Mouse (Mus musculus): ENCODE measurements around the gene St8sia2. TPM values are rescaled to one million over a fixed set of nuclear protein-coding genes. Genes with fewer than 3 reads are reported as not detected.
A peak's percentile ranks its signal among the peaks of the same experiment; 100 is the strongest.

Gene St8sia2
- polyA plus RNA-seq, 2 experiments = 0.03 to 0.04 TPM

GRCm38 (mm10) chr7:73965164-73965563, 48.3 kb downstream of the St8sia2 start:
- ATAC-seq (ENCODE audit: insufficient read depth) = no peak
- 75% methylated on average over 3 of the region's 3 CpGs for WGBS (ENCODE audit: insufficient replicate concordance)
- no peaks in the 10 kb centered on the region for H3K36me3 ChIP-seq (replicated peaks; ENCODE audit: control insufficient read depth, insufficient read depth, low read depth)

DNA sequence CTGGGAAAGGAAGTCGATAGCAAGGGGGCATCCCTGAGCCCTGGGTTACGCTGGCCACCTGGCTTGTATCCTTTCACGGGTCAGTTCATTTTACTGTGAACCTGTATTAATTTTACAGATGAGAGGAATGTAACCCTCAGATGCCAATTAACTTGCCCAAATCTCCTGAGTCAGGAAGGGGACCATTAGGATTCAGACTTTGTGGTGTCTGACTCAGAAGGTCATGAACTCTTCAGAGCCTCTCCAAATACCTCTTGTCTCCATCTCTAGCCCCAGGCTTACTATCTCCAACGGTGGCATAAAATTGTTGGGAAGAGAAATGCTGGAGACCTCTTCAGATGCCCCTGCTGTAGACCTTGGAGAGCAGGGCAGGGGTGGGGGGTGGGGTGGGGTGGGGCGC, 51.1 kb downstream of the St8sia2 start:
- H3K4me2 ChIP-seq (ENCODE audit: low read depth) = no peak overlapping the region
- H3K36me3 ChIP-seq (replicated peaks; ENCODE audit: control insufficient read depth, insufficient read depth, low read depth) = no peaks in the 10 kb centered on the region
- DNase-seq (ENCODE audit: low read depth in 3 of 3, low spot score in 3 of 3) (no peak), ATAC-seq (ENCODE audit: insufficient read depth) (no peak)
- no peak overlapping the region for H3K9ac ChIP-seq (replicated peaks)
- H3K9me3 ChIP-seq (ENCODE audit: control insufficient read depth, low read length) = no peaks in the 10 kb centered on the region
- H3K27ac ChIP-seq = no peak overlapping the region
- H3K4me1 ChIP-seq (replicated peaks; ENCODE audit: control insufficient read depth in 2 of 2, insufficient read depth in 2 of 2, low read length in 1 of 2) = no peaks in the 10 kb centered on the region
- 64% methylated on average over 5 of the region's 5 CpGs for WGBS (ENCODE audit: insufficient replicate concordance)
- TF ChIP-seq CTCF (IDR thresholded peaks at IDR 0.05; ENCODE audit: low read depth) (no peak), EP300 (IDR thresholded peaks at IDR 0.05; ENCODE audit: low read depth) (no peak)
- H3K4me3 ChIP-seq (ENCODE audit: insufficient read depth in 1 of 2, low read depth in 2 of 2, low read length in 2 of 2) = no peak overlapping the region
- H3K27me3 ChIP-seq (ENCODE audit: control insufficient read depth, insufficient read depth, low read length) = no peaks in the 10 kb centered on the region

More at GRCm38 (mm10) chr7:73965164-73965563, 48.3 kb downstream of the St8sia2 start:
- Histone ChIP-seq H3K4me3 (ENCODE audit: insufficient read depth in 1 of 2, low read depth in 2 of 2, low read length in 2 of 2) (no peak overlapping the region), H3K4me1 (replicated peaks; ENCODE audit: control insufficient read depth in 2 of 2, insufficient read depth in 2 of 2, low read length in 1 of 2) (no peaks in the 10 kb centered on the region), H3K9ac (replicated peaks) (no peak overlapping the region), H3K9me3 (ENCODE audit: control insufficient read depth, low read length) (no peaks in the 10 kb centered on the region), H3K27ac (no peak overlapping the region), H3K4me2 (ENCODE audit: low read depth) (no peak overlapping the region), H3K27me3 (ENCODE audit: control insufficient read depth, insufficient read depth, low read length) (no peaks in the 10 kb centered on the region)
- no peak for TF ChIP-seq EP300 (IDR thresholded peaks at IDR 0.05; ENCODE audit: low read depth)
- no peak for TF ChIP-seq CTCF (IDR thresholded peaks at IDR 0.05; ENCODE audit: low read depth)
- DNase-seq (ENCODE audit: low read depth in 3 of 3, low spot score in 3 of 3) = no peak

GRCm38 (mm10) chr7:73954441-73954840, 59.0 kb downstream of the St8sia2 start:
- no peak for DNase-seq (ENCODE audit: low read depth in 3 of 3, low spot score in 3 of 3)
- no peak overlapping the region for H3K4me3 ChIP-seq (ENCODE audit: insufficient read depth in 1 of 2, low read depth in 2 of 2, low read length in 2 of 2)
- 47% methylated on average over 5 of the region's 5 CpGs for WGBS (ENCODE audit: insufficient replicate concordance)

GRCm38 (mm10) chr7:73953131-73953530, 60.4 kb downstream of the St8sia2 start:
- H3K27ac ChIP-seq = no peak overlapping the region
- no peaks in the 10 kb centered on the region for H3K36me3 ChIP-seq (replicated peaks; ENCODE audit: control insufficient read depth, insufficient read depth, low read depth)
- ATAC-seq (ENCODE audit: insufficient read depth) (no peak), DNase-seq (ENCODE audit: low read depth in 3 of 3, low spot score in 3 of 3) (no peak)
- H3K4me1 ChIP-seq (replicated peaks; ENCODE audit: control insufficient read depth in 2 of 2, insufficient read depth in 2 of 2, low read length in 1 of 2) = no peaks in the 10 kb centered on the region
- TF ChIP-seq EP300 (IDR thresholded peaks at IDR 0.05; ENCODE audit: low read depth) (no peak), CTCF (IDR thresholded peaks at IDR 0.05; ENCODE audit: low read depth) (no peak)
- WGBS (ENCODE audit: insufficient replicate concordance) = 54% methylated on average over 4 of the region's 4 CpGs
- no peaks in the 10 kb centered on the region for H3K9me3 ChIP-seq (ENCODE audit: control insufficient read depth, low read length)
- no peaks in the 10 kb centered on the region for H3K27me3 ChIP-seq (ENCODE audit: control insufficient read depth, insufficient read depth, low read length)
- H3K4me3 ChIP-seq (ENCODE audit: insufficient read depth in 1 of 2, low read depth in 2 of 2, low read length in 2 of 2) = no peak overlapping the region
- no peak overlapping the region for H3K9ac ChIP-seq (replicated peaks)
- no peak overlapping the region for H3K4me2 ChIP-seq (ENCODE audit: low read depth)

More at GRCm38 (mm10) chr7:73954441-73954840, 59.0 kb downstream of the St8sia2 start:
- TF ChIP-seq CTCF (IDR thresholded peaks at IDR 0.05; ENCODE audit: low read depth) (no peak), EP300 (IDR thresholded peaks at IDR 0.05; ENCODE audit: low read depth) (no peak)
- no peaks in the 10 kb centered on the region for H3K4me1 ChIP-seq (replicated peaks; ENCODE audit: control insufficient read depth in 2 of 2, insufficient read depth in 2 of 2, low read length in 1 of 2)
- no peaks in the 10 kb centered on the region for H3K27me3 ChIP-seq (ENCODE audit: control insufficient read depth, insufficient read depth, low read length)
- no peaks in the 10 kb centered on the region for H3K36me3 ChIP-seq (replicated peaks; ENCODE audit: control insufficient read depth, insufficient read depth, low read depth)
- H3K4me2 ChIP-seq (ENCODE audit: low read depth) = no peak overlapping the region
- H3K27ac ChIP-seq = no peak overlapping the region
- H3K9me3 ChIP-seq (ENCODE audit: control insufficient read depth, low read length) = no peaks in the 10 kb centered on the region
- ATAC-seq (ENCODE audit: insufficient read depth) = no peak
- H3K9ac ChIP-seq (replicated peaks) = no peak overlapping the region

- H3K4me2 ChIP-seq (ENCODE audit: low read depth) = no peak overlapping the region
- H3K4me3 ChIP-seq (ENCODE audit: insufficient read depth in 1 of 2, low read depth in 2 of 2, low read length in 2 of 2) = no peak overlapping the region
- H3K27ac ChIP-seq = no peak overlapping the region
- TF ChIP-seq EP300 (IDR thresholded peaks at IDR 0.05; ENCODE audit: low read depth) (no peak), CTCF (IDR thresholded peaks at IDR 0.05; ENCODE audit: low read depth) (no peak)
- no peaks in the 10 kb centered on the region for H3K36me3 ChIP-seq (replicated peaks; ENCODE audit: control insufficient read depth, insufficient read depth, low read depth)
- H3K9me3 ChIP-seq (ENCODE audit: control insufficient read depth, low read length) = no peaks in the 10 kb centered on the region
- H3K27me3 ChIP-seq (ENCODE audit: control insufficient read depth, insufficient read depth, low read length) = no peaks in the 10 kb centered on the region
- DNase-seq (ENCODE audit: low read depth in 3 of 3, low spot score in 3 of 3) = peak in 1 of 3 experiments; percentile 1
- WGBS (ENCODE audit: insufficient replicate concordance) = 66% methylated on average over 4 of the region's 4 CpGs
- H3K9ac ChIP-seq (replicated peaks) = no peak overlapping the region
- no peak for ATAC-seq (ENCODE audit: insufficient read depth)
- H3K4me1 ChIP-seq (replicated peaks; ENCODE audit: control insufficient read depth in 2 of 2, insufficient read depth in 2 of 2, low read length in 1 of 2) = no peaks in the 10 kb centered on the region
Observed at GRCm38 (mm10) chr7:73941640-73942039, 71.8 kb downstream of the St8sia2 start.
